Mouse (Mus musculus) heart, postnatal 0 days (tissue): ENCODE measurements at regions not wholly inside any gene's neighbourhood (a gene's known extent, or its start where the extent isn't known, plus 50 kb on each side); places are given as distances from the start of the nearest gene placed in this dataset.

ENCODE experiments used
- ATAC-seq: fragments of 200-750 bp; cut with Nextera tagmentation; 2 replicates; pipeline ENCODE4 v1.8.0; 2017; ENCODE audit warnings: low read depth, moderate number of reproducible peaks, moderate library complexity; ENCODE audit not compliant: insufficient read depth
- DNase-seq: peaks from one replicate; pipeline ENCODE4 v3.0.0-alpha.2; 2016; ENCODE audit warnings: low spot score
- H3K27ac ChIP-seq: fragments of 300-500 bp; sonication (generic); 2 replicates; pipeline ENCODE4 v1.5.1; 2014; ENCODE audit warnings: low read depth, mild to moderate bottlenecking
- H3K27me3 ChIP-seq: fragments of 300-500 bp; sonication (generic); 2 replicates; pipeline ENCODE4 v1.6.1; 2014; ENCODE audit warnings: low read length, mixed read lengths; ENCODE audit not compliant: control insufficient read depth, insufficient read depth
- H3K36me3 ChIP-seq: fragments of 300-500 bp; sonication (generic); replicated peaks from 2 replicates; pipeline ENCODE4 v1.6.1; 2014; ENCODE audit warnings: low read length, mixed read lengths; ENCODE audit not compliant: control insufficient read depth, insufficient read depth
- H3K4me1 ChIP-seq: fragments of 300-500 bp; sonication (generic); 2 replicates; pipeline ENCODE4 v1.6.1; 2014; ENCODE audit warnings: antibody characterized with exemption; ENCODE audit not compliant: control insufficient read depth, insufficient read depth
- H3K4me2 ChIP-seq: fragments of 300-500 bp; sonication (generic); 2 replicates; pipeline ENCODE4 v1.6.1; 2014; ENCODE audit warnings: low read depth, mild to moderate bottlenecking, low read length, moderate library complexity
- H3K4me3 ChIP-seq: fragments of 300-500 bp; sonication (generic); 2 replicates; pipeline ENCODE4 v1.5.1; 2014; ENCODE audit warnings: low read depth, low read length
- H3K9ac ChIP-seq: fragments of 300-500 bp; sonication (generic); replicated peaks from 2 replicates; pipeline ENCODE4 v1.6.1; 2014; ENCODE audit warnings: low read depth, low read length, mixed read lengths
- H3K9me3 ChIP-seq: fragments of 300-500 bp; sonication (generic); replicated peaks from 2 replicates; pipeline ENCODE4 v1.6.1; 2016; ENCODE audit warnings: low read length; ENCODE audit not compliant: control insufficient read depth
- CTCF ChIP-seq: IDR thresholded peaks from 2 replicates; pipeline ENCODE4 v1.5.1; 2016; ENCODE audit warnings: antibody characterized with exemption, control low read depth, low read depth
- EP300 ChIP-seq: IDR thresholded peaks from 2 replicates; pipeline ENCODE4 v1.6.1; 2016; ENCODE audit warnings: antibody characterized with exemption, low read depth
- WGBS: fragments of 180-500 bp; shearing (Covaris S2); extraction: QIAGEN DNeasy Blood & Tissue Kit; methylation state at CpG from one replicate; pipeline ENCODE4 v1.1.7; 2014; 5-methylcytosine and 5-hydroxymethylcytosine counted together

DNA sequence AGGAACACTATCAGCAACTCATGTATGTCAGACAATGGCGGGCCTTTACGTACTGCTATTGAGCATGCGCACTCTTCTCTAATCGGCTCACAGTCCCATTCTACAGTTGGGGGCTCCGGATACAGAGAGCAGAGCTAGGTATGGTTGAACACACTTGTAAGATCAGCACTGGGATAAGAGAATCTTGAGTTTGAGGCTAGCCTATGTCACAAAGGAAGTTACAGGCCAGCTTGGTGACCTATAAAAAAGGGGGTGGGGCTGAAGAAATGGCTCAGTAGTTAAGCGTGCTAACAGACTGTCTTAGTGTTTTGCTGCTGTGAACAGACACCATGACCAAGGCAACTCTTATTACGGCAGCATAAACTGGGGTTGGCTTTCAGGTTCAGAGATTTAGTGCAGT lies 79.4 kb upstream of the Rap1b start:
- no peaks in the 10 kb centered on the region for H3K27me3 ChIP-seq
- H3K4me1 ChIP-seq = no peaks in the 10 kb centered on the region
- DNase-seq = no peak
- 97% methylated on average over 7 of the region's 7 CpGs for WGBS
- no peak overlapping the region for H3K27ac ChIP-seq
- TF ChIP-seq EP300 (no peak), CTCF (no peak)
- H3K4me2 ChIP-seq = no peak overlapping the region
- H3K4me3 ChIP-seq = no peak overlapping the region
- H3K9ac ChIP-seq = no peak overlapping the region
- no peaks in the 10 kb centered on the region for H3K9me3 ChIP-seq
- no peak for ATAC-seq
- no peaks in the 10 kb centered on the region for H3K36me3 ChIP-seq

DNA sequence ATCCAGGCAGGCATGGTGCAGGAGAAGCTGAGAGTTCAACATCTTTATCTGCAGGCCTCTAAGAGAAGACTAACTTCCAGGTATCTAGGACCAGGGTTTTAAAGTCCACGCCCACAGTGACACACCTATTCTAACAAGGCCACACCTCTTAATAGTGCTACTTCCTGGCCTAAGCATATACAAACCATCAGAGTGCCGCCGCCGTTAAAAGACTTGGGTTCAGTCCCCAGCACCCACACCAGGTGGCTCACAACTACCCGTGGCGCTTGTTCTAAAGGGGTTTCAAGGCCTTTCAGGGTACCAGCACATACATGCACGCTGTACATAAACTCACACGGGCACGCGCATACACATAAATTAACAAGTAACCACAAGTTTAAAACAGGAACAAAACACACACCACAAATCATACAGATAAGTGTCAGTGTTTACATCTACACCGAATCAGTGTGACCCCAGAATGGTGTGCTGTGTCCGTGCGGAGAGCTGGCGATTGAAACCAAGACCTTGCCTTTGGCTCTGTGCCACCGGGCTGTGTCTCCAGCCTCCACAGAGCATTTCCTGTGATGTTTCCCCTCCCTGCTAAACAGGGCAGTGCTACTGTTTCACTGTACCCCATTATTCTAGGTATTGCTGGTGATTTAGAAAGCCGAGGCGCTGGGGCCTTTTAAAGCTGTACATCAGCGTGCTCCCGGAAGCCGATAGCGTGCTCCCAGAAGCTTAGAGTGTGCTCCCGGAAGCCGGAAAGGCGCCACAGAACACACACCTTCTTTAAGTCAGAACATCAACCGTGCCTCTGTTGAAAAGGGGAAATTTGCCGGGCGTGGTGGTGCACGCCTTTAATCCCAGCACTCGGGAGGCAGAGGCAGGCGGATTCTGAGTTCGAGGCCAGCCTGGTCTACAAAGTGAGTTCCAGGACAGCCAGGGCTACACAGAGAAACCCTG lies 80.0 kb upstream of the Rap1b start:
- Histone ChIP-seq H3K4me3 (no peak overlapping the region), H3K27ac (no peak overlapping the region), H3K9me3 (no peaks in the 10 kb centered on the region), H3K36me3 (no peaks in the 10 kb centered on the region), H3K4me2 (no peak overlapping the region), H3K27me3 (no peaks in the 10 kb centered on the region), H3K9ac (no peak overlapping the region), H3K4me1 (no peaks in the 10 kb centered on the region)
- WGBS = 82% methylated on average over 31 of the region's 31 CpGs
- ATAC-seq = no peak
- no peak for DNase-seq
- TF ChIP-seq EP300 (no peak), CTCF (no peak)

DNA sequence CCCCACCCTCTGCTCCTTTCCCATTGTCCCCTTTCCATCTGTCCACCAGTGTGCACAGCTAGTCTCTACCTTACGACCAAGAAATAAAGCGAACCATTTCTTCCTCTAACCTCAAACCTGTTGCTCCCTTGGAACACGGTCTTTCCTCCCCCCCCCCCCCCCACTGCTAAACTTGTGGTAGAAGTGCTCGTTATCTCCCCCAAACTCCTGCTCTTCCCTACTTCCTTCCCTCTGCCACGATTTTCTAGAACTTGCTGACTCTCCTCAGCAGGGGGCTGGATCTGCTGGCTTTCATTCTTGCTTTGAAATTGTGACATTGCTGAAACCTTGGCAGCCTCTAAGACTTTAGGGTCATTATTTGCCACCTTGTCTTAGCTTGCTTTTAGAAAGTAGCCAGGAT lies 83.2 kb upstream of the Rap1b start:
- H3K9ac ChIP-seq = no peak overlapping the region
- no peaks in the 10 kb centered on the region for H3K36me3 ChIP-seq
- ATAC-seq (no peak), DNase-seq (no peak)
- H3K4me2 ChIP-seq = no peak overlapping the region
- no peak overlapping the region for H3K27ac ChIP-seq
- no peaks in the 10 kb centered on the region for H3K4me1 ChIP-seq
- no peaks in the 10 kb centered on the region for H3K27me3 ChIP-seq
- WGBS = 55% methylated on average over 4 of the region's 5 CpGs
- no peak for TF ChIP-seq CTCF
- TF ChIP-seq EP300 = no peak
- H3K4me3 ChIP-seq = no peak overlapping the region
- H3K9me3 ChIP-seq = no peaks in the 10 kb centered on the region

DNA sequence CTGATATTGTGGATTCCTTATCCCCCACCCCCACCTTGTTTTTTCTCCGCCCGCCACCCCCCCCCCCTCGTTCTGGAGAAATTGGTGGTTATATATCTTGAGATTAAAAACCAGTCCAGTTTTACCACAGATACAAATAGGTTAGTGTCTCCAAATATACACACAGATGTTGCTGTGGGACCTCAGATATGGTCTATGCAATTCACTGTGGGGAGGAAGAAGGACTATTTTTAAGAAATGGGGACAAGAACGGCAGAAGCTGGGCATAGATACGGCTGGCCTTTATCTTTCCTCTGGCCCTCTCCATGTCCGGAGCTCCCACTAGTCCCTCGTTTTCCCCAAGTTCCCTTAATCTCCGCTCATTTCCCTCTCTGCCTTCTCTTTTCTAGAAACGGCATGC lies 89.0 kb upstream of the Rap1b start:
- Histone ChIP-seq H3K27ac (no peak overlapping the region), H3K27me3 (no peaks in the 10 kb centered on the region), H3K4me2 (no peak overlapping the region), H3K9me3 (no peaks in the 10 kb centered on the region), H3K36me3 (no peaks in the 10 kb centered on the region), H3K4me3 (no peak overlapping the region), H3K4me1 (0 out of 2 replicates have a peak, but pooled peaks cover 12% of the 10 kb centered on the region), H3K9ac (no peak overlapping the region)
- DNase-seq (no peak), ATAC-seq (no peak)
- WGBS = 52% methylated on average over 9 of the region's 9 CpGs
- TF ChIP-seq EP300 (no peak), CTCF (no peak)

DNA sequence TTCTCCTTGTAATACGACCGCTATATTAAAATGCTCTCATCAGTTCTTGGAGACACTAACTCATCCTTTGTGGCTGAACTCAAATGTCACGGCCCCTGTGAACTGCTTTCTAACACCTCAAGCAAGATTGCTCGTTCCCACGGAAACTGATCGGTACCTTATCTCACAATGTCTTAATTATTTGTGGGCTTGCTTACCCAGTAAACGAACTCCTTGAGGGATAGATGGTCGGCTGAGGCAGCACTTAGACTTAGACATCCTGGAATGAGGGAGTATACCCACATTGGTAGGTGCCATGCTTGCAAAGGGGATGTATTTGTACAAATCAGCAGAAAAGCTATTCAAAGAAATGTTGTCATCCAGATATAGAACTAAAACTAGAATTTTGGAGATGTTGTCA lies 92.9 kb upstream of the Rap1b start:
- ATAC-seq (no peak), DNase-seq (no peak)
- peaks cover 19% of the 10 kb centered on the region; the same call in 1 of the 2 replicates for H3K4me1 ChIP-seq
- no peaks in the 10 kb centered on the region for H3K36me3 ChIP-seq
- H3K9me3 ChIP-seq = no peaks in the 10 kb centered on the region
- 59% methylated on average over 8 of the region's 8 CpGs for WGBS
- TF ChIP-seq CTCF (no peak), EP300 (no peak)
- H3K4me2 ChIP-seq = no peak overlapping the region
- H3K27ac ChIP-seq = no peak overlapping the region
- H3K9ac ChIP-seq = no peak overlapping the region
- H3K4me3 ChIP-seq = no peak overlapping the region
- no peaks in the 10 kb centered on the region for H3K27me3 ChIP-seq
